Mouse (Mus musculus) lung, adult 2 months (tissue): ENCODE results near the gene Gak. TPM values are rescaled to one million over a fixed set of nuclear protein-coding genes. Genes with fewer than 3 reads are reported as not detected.

Source experiments
- DNase-seq: peaks from one replicate; pipeline ENCODE4 v3.0.0; 2022
- H3K4me1 ChIP-seq: fragments of 200-500 bp; 2 replicates; pipeline ENCODE4 v1.6.1; 2011; ENCODE audit warnings: low read length; ENCODE audit not compliant: control insufficient read depth, insufficient read depth
- H3K4me3 ChIP-seq: fragments of 200-500 bp; replicated peaks from 2 replicates; pipeline ENCODE3; 2011; ENCODE audit warnings: low read depth, mild to moderate bottlenecking, control low read depth, low read length; ENCODE audit errors: extremely low read depth
- CTCF ChIP-seq: fragments of 200-500 bp; IDR thresholded peaks from 2 replicates; pipeline ENCODE4 v1.5.1; 2011; ENCODE audit warnings: mild to moderate bottlenecking, low read length, control low read depth; ENCODE audit not compliant: insufficient read depth
- POLR2A ChIP-seq: fragments of 200-500 bp; IDR thresholded peaks from 2 replicates; pipeline ENCODE4 v1.6.1; 2011; ENCODE audit warnings: low read depth, mild to moderate bottlenecking, control low read depth, low read length, borderline replicate concordance; ENCODE audit errors: extremely low read depth
- WGBS: fragments of 180-500 bp; shearing (Covaris S2); methylation state at CpG from one replicate; pipeline ENCODE4 v1.1.7; 2018; 5-methylcytosine and 5-hydroxymethylcytosine counted together
- polyA plus RNA-seq: library from polyadenylated mRNA; depleted of rRNA; stranded (reverse); fragments of >200 nt; gene quantifications from 2 replicates; pipeline ENCODE4 v1.2.3, GENCODE M21; 2012; rRNA removed

The Gak gene
- polyA plus RNA-seq, 1 experiment, result 87.5 TPM

DNA sequence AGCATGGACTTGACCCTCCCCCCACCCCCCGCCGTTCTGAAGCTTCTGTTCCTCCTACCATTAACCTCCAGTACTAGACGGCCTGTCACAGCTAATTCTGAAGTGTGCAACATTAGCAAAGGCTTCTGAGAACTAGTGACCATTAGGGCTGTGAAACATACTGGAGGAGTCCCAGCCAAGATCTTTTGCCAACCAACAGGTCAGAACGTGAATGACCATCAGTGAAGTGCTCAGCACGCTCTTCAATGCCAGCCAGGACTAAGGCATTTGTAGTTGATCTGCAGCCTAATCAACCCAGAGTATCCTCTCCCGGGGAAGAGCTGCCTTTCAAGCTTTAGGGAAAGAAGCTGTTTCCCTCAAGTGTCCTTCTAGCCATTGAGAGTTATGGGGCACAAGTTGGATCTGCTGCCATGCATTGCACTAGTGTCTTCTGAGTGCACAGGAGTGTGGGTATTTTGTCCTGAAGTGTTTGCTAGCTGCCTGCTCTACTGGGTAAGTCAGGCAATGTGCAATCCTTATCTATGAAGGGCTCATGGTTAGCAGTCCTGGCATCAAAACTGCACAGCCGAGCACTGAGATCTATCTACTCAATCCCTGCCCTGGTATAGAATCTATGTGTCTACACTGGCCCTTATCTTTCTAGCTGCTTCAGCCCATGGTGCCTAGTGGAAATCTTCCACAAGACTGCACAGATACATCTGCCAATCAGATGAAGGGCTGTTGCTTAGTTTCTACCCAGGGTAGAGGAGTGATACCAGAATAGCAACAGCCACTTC lies 85.9 kb downstream of the Gak start:
- H3K4me1 ChIP-seq, result no peaks in the 10 kb centered on the region
- no peak overlapping the region for H3K4me3 ChIP-seq
- no peak for TF ChIP-seq CTCF
- no peak for TF ChIP-seq POLR2A
- WGBS, result 56% methylated on average over 7 of the region's 7 CpGs
- no peak for DNase-seq

DNA sequence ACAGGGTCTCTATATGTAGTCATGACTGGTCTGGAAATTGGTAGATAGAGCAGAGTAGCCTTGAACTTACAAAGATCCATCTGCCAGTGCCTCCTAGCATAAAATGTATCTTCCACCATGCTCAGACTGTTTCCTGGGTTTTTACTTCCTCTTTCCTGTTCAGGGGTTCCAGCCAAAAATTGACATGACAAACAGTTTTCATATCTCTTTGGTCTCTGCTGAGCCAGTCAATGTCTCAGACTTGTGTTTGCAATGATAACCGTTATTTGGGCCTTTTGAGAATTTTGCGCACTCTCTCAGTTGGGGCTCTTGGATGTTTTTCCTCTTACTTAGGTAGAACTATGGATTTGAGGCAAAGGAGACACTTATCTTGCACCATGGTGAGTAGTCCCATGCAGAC lies 95.4 kb downstream of the Gak start:
- H3K4me3 ChIP-seq, result no peak overlapping the region
- WGBS, result 88% methylated on average over 2 of the region's 2 CpGs
- DNase-seq, result no peak
- no peaks in the 10 kb centered on the region for H3K4me1 ChIP-seq
- TF ChIP-seq POLR2A (no peak), CTCF (no peak)

- WGBS, result 76% methylated on average over 3 of the region's 3 CpGs
- Histone ChIP-seq H3K4me1 (no peaks in the 10 kb centered on the region), H3K4me3 (no peak overlapping the region)
- TF ChIP-seq POLR2A (no peak), CTCF (no peak)
- DNase-seq, result no peak
These were observed 107.0 kb downstream of the Gak start for GRCm38 (mm10) chr5:108522597-108522996.

- DNase-seq, result no peak
- WGBS, result 75% methylated on average over 3 of the region's 3 CpGs
- TF ChIP-seq CTCF (no peak), POLR2A (no peak)
These were observed 107.7 kb downstream of the Gak start for GRCm38 (mm10) chr5:108521896-108522295.

GRCm38 (mm10) chr5:108521016-108521415 lies 108.5 kb downstream of the Gak start:
- no peak for DNase-seq
- no peaks in the 10 kb centered on the region for H3K4me1 ChIP-seq
- H3K4me3 ChIP-seq, result no peak overlapping the region
- 66% methylated on average over 2 of the region's 2 CpGs for WGBS
- TF ChIP-seq CTCF (no peak), POLR2A (no peak)

More at GRCm38 (mm10) chr5:108521896-108522295, 107.7 kb downstream of the Gak start:
- Histone ChIP-seq H3K4me1 (no peaks in the 10 kb centered on the region), H3K4me3 (no peak overlapping the region)

DNA sequence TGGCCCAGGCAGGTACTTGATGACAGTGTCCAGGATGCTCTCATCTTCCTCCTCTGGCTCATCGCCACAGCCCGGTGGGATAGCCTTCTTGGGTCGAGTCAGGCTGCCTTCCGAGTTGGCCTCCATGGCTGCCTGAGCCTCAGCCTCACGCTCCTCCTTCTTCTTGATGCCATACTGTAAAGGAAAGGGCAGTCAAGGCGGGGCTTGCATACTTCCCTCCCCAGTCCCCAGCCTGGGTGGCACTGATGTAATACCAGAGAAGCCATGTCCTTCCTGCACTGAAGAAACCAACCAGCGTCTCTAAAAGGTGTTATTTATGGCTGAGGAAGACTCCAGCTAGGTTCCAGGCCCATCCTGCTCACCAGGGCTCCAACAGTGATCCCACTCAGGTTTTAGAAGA lies 109.4 kb downstream of the Gak start:
- DNase-seq, result no peak
- no peak overlapping the region for H3K4me3 ChIP-seq
- no peaks in the 10 kb centered on the region for H3K4me1 ChIP-seq
- 71% methylated on average over 7 of the region's 7 CpGs for WGBS
- TF ChIP-seq CTCF (no peak), POLR2A (no peak)

Other genes with a start within 250 kb of the Gak start
- not detected in 2 replicates for gene Pde6b, start 241.4 kb downstream of the Gak start, polyA plus RNA-seq
- gene Atp5k, start 195.3 kb downstream of the Gak start, polyA plus RNA-seq, result 19.3 and 33.6 TPM in 2 replicates
- gene Mfsd7a, start 180.9 kb downstream of the Gak start, polyA plus RNA-seq, result 6.8 and 9.7 TPM in 2 replicates
- gene Pcgf3, start 168.5 kb downstream of the Gak start, polyA plus RNA-seq, result 7.4 and 11.1 TPM in 2 replicates
- 0.05 and 0.19 TPM in 2 replicates for gene Cplx1, start 79.7 kb downstream of the Gak start, polyA plus RNA-seq
- 32.0 and 50.5 TPM in 2 replicates for gene Tmem175, start within 50 bp of the Gak start, polyA plus RNA-seq
- 28.4 and 34.5 TPM in 2 replicates for gene Idua, start 30.6 kb upstream of the Gak start, polyA plus RNA-seq
- gene Dgkq, start 39.9 kb upstream of the Gak start, polyA plus RNA-seq, result 24.5 and 27.5 TPM in 2 replicates
- 0.05 and 0.11 TPM in 2 replicates for gene Slc26a1, start 45.8 kb upstream of the Gak start, polyA plus RNA-seq
- 48.5 and 48.7 TPM in 2 replicates for gene Fgfrl1, start 62.6 kb upstream of the Gak start, polyA plus RNA-seq
- not detected in 2 replicates for gene Rnf212, start 145.2 kb upstream of the Gak start, polyA plus RNA-seq
- not detected in 2 replicates for gene Tmed11, start 165.6 kb upstream of the Gak start, polyA plus RNA-seq
- not detected in 2 replicates for gene Vmn2r8, start 179.1 kb upstream of the Gak start, polyA plus RNA-seq
- gene Vmn2r9, start 222.8 kb upstream of the Gak start, polyA plus RNA-seq, result not detected in 2 replicates